Mouse (Mus musculus): ENCODE data around the gene Fos.
A peak's percentile ranks its signal among the peaks of the same experiment; 100 is the strongest.
"Not testable (repeated sequence)": the region's sequence is repeated elsewhere in the genome, so short reads cannot be mapped to it uniquely, and the experiment has no call there.

Fos gene

DNA sequence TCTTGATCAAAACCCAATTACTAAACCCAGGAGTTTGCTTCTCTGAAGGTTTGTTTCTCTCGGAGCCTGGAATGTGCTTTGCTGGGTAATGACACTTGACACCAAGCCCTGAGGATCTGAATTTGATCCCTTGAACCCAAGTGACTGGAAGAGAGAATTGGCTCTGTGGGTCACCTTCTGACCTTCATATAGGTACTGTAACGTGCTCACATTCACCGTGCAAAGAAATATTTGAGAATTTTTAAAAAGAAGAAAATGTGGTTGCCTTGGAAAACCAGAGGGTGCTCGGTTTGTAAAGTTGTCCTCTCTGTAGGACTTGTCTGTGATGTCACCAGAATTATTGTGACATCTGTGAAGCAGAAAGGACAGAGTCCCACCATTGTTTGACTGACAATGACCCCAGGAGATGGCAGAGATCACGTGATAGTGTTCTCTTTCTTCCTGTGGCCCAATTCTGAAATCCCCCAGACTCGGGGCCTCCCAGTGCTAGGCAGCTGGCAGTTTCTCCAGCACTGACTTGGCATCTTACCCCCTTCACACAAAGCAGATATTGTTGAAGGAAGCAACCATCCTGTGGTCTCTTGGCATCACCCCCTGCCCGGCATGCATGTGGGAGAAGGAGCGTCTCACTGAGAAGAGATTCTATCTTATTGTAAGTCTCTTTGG, 50.6 kb downstream of the Fos start:
- peak; percentile 41 for DNase-seq

DNA sequence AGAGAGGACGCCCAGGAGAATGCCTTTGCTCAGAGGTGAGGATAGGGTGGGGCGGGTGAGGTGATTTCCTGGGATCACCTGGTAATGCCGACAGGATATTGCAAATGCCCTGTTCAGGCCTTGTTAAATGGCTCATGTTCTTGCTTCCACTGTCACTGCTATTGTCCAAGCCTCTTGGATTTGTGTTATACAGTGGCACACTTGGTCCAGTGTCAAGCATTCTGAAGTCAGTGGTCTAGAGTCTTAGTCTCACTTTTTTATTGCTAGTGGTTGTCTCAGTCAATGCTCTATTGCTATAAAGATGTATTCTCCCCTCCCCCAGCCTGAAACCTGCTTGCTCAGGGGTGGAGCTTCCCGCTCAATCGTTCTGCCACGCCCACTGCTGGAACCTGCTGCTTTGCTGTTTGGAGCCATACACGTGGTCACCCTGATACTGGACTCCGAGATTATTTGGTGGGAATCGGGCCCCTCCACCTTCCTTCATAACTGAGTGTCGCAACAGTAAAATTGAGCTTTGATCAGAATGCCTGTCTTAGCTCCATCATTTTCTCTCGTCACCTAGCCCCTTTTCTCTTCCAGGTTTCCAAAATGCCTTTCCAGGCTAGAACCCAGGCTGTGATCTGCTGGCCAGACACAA, 51.3 kb downstream of the Fos start:
- not testable (repeated sequence) for DNase-seq
